Mouse (Mus musculus) embryonic facial prominence, embryonic 12.5 days (tissue): ENCODE data around the gene Adora1. TPM values are rescaled to one million over a fixed set of nuclear protein-coding genes. Genes with fewer than 3 reads are reported as not detected.

Experiments
- ATAC-seq: fragments of 200-750 bp; cut with Nextera tagmentation; 2 replicates; pipeline ENCODE4 v1.8.0; 2017; ENCODE audit not compliant: insufficient number of reproducible peaks, insufficient read depth, low FRiP score, low TSS enrichment
- H3K27ac ChIP-seq: fragments of 300-500 bp; sonication (generic); 2 replicates; pipeline ENCODE4 v1.5.1; 2016; ENCODE audit warnings: mild to moderate bottlenecking
- H3K27me3 ChIP-seq: fragments of 300-500 bp; sonication (generic); 2 replicates; pipeline ENCODE4 v1.6.1; 2016; ENCODE audit warnings: mild to moderate bottlenecking, moderate library complexity
- H3K36me3 ChIP-seq: fragments of 300-500 bp; sonication (generic); 2 replicates; pipeline ENCODE4 v1.6.1; 2016; ENCODE audit warnings: mild to moderate bottlenecking
- H3K4me1 ChIP-seq: fragments of 300-500 bp; sonication (generic); 2 replicates; pipeline ENCODE4 v1.6.1; 2016
- H3K4me2 ChIP-seq: fragments of 300-500 bp; sonication (generic); replicated peaks from 2 replicates; pipeline ENCODE4 v1.6.1; 2016; ENCODE audit warnings: mild to moderate bottlenecking, moderate library complexity
- H3K4me3 ChIP-seq: fragments of 300-500 bp; sonication (generic); 2 replicates; pipeline ENCODE4 v1.5.1; 2016; ENCODE audit warnings: mild to moderate bottlenecking
- H3K9ac ChIP-seq: fragments of 300-500 bp; sonication (generic); 2 replicates; pipeline ENCODE4 v1.6.1; 2016; ENCODE audit warnings: mild to moderate bottlenecking, moderate library complexity
- H3K9me3 ChIP-seq: fragments of 300-500 bp; sonication (generic); 2 replicates; pipeline ENCODE4 v1.6.1; 2016; ENCODE audit warnings: mild to moderate bottlenecking, moderate library complexity
- WGBS: fragments of 180-500 bp; shearing (Covaris S2); methylation state at CpG from one replicate; pipeline ENCODE4 v1.1.7; 2016; 5-methylcytosine and 5-hydroxymethylcytosine counted together
- polyA plus RNA-seq: library from polyadenylated mRNA; unstranded; fragments of >200 nt; fragmentation: Nextera tagmentation; extraction: Ambion mirVana; gene quantifications from 2 replicates; pipeline ENCODE4 v1.2.1, GENCODE M21; 2016

Adora1 gene
- polyA plus RNA-seq, 1 experiment from 2014 or later = 2.1 TPM

GRCm38 (mm10) chr1:134224649-134225227, 10.5 kb downstream of the Adora1 start:
- no peaks in the 10 kb centered on the region for H3K4me1 ChIP-seq
- no peak overlapping the region for H3K9ac ChIP-seq
- no peak overlapping the region for H3K27ac ChIP-seq
- no peaks in the 10 kb centered on the region for H3K9me3 ChIP-seq
- no peak overlapping the region for H3K4me3 ChIP-seq
- H3K36me3 ChIP-seq = no peaks in the 10 kb centered on the region
- whole genome bisulfite sequencing = 86% methylated on average over 12 of the region's 12 CpGs
- no peaks in the 10 kb centered on the region for H3K27me3 ChIP-seq
- no peak for ATAC-seq
- no peak overlapping the region for H3K4me2 ChIP-seq

- WGBS = 57% methylated on average over 8 of the region's 8 CpGs
- no peak overlapping the region for H3K27ac ChIP-seq
- no peaks in the 10 kb centered on the region for H3K27me3 ChIP-seq
- no peak overlapping the region for H3K4me3 ChIP-seq
- H3K4me2 ChIP-seq = no peak overlapping the region
- H3K36me3 ChIP-seq = no peaks in the 10 kb centered on the region
- no peaks in the 10 kb centered on the region for H3K9me3 ChIP-seq
- H3K9ac ChIP-seq = no peak overlapping the region
- ATAC-seq = no peak
- H3K4me1 ChIP-seq = 0 out of 2 replicates have a peak, but pooled peaks cover under 1% of the 10 kb centered on the region
Observed at GRCm38 (mm10) chr1:134222122-134223055, 12.8 kb downstream of the Adora1 start.

GRCm38 (mm10) chr1:134221172-134221571, 14.1 kb downstream of the Adora1 start:
- 89% methylated on average over 1 of the region's 1 CpGs for WGBS

GRCm38 (mm10) chr1:134219608-134220007, 15.6 kb downstream of the Adora1 start:
- no peak overlapping the region for H3K4me3 ChIP-seq
- no peak overlapping the region for H3K4me2 ChIP-seq
- no peaks in the 10 kb centered on the region for H3K36me3 ChIP-seq
- H3K9me3 ChIP-seq = no peaks in the 10 kb centered on the region
- 80% methylated on average over 5 of the region's 5 CpGs for WGBS
- ATAC-seq = no peak
- H3K27ac ChIP-seq = no peak overlapping the region
- H3K27me3 ChIP-seq = no peaks in the 10 kb centered on the region
- no peak overlapping the region for H3K9ac ChIP-seq
- H3K4me1 ChIP-seq = 0 out of 2 replicates have a peak, but pooled peaks cover 5% of the 10 kb centered on the region

More at GRCm38 (mm10) chr1:134221172-134221571, 14.1 kb downstream of the Adora1 start:
- Histone ChIP-seq H3K36me3 (no peaks in the 10 kb centered on the region), H3K27me3 (no peaks in the 10 kb centered on the region), H3K9ac (no peak overlapping the region), H3K4me1 (0 out of 2 replicates have a peak, but pooled peaks cover 5% of the 10 kb centered on the region), H3K27ac (no peak overlapping the region), H3K4me3 (no peak overlapping the region), H3K9me3 (no peaks in the 10 kb centered on the region), H3K4me2 (no peak overlapping the region)
- no peak for ATAC-seq

GRCm38 (mm10) chr1:134217942-134218341, 17.3 kb downstream of the Adora1 start:
- Histone ChIP-seq H3K27me3 (no peaks in the 10 kb centered on the region), H3K9ac (no peak overlapping the region), H3K36me3 (no peaks in the 10 kb centered on the region), H3K9me3 (no peaks in the 10 kb centered on the region), H3K4me1 (0 out of 2 replicates have a peak, but pooled peaks cover 5% of the 10 kb centered on the region), H3K27ac (no peak overlapping the region), H3K4me3 (no peak overlapping the region), H3K4me2 (no peak overlapping the region)
- WGBS = 75% methylated on average over 3 of the region's 3 CpGs
- no peak for ATAC-seq

- Histone ChIP-seq H3K27ac (no peak overlapping the region), H3K4me3 (no peak overlapping the region), H3K27me3 (no peaks in the 10 kb centered on the region), H3K4me2 (no peak overlapping the region), H3K36me3 (no peaks in the 10 kb centered on the region), H3K9me3 (no peaks in the 10 kb centered on the region), H3K4me1 (peaks cover 6% of the 10 kb centered on the region; the same call in 1 of the 2 replicates), H3K9ac (no peak overlapping the region)
- no peak for ATAC-seq
- WGBS = 67% methylated on average over 12 of the region's 12 CpGs
Observed at GRCm38 (mm10) chr1:134217028-134217481, 18.2 kb downstream of the Adora1 start.

GRCm38 (mm10) chr1:134216629-134216971, 18.6 kb downstream of the Adora1 start:
- H3K4me2 ChIP-seq = no peak overlapping the region
- H3K27ac ChIP-seq = no peak overlapping the region
- H3K9me3 ChIP-seq = no peaks in the 10 kb centered on the region
- no peak overlapping the region for H3K4me3 ChIP-seq
- H3K36me3 ChIP-seq = no peaks in the 10 kb centered on the region
- ATAC-seq = no peak
- H3K4me1 ChIP-seq = peaks cover 11% of the 10 kb centered on the region
- 84% methylated on average over 2 of the region's 2 CpGs for WGBS
- H3K9ac ChIP-seq = no peak overlapping the region
- H3K27me3 ChIP-seq = no peaks in the 10 kb centered on the region

- WGBS = 31% methylated on average over 11 of the region's 11 CpGs
- ATAC-seq = no peak
Observed at GRCm38 (mm10) chr1:134215751-134216628, 19.2 kb downstream of the Adora1 start.

GRCm38 (mm10) chr1:134215059-134215458, 20.2 kb downstream of the Adora1 start:
- ATAC-seq = no peak
- no peaks in the 10 kb centered on the region for H3K36me3 ChIP-seq

More at GRCm38 (mm10) chr1:134215751-134216628, 19.2 kb downstream of the Adora1 start:
- H3K36me3 ChIP-seq = no peaks in the 10 kb centered on the region
- no peak overlapping the region for H3K27ac ChIP-seq
- H3K9ac ChIP-seq = no peak overlapping the region
- H3K4me2 ChIP-seq = no peak overlapping the region
- H3K27me3 ChIP-seq = no peaks in the 10 kb centered on the region
- no peaks in the 10 kb centered on the region for H3K9me3 ChIP-seq
- peaks cover 17% of the 10 kb centered on the region for H3K4me1 ChIP-seq
- no peak overlapping the region for H3K4me3 ChIP-seq

GRCm38 (mm10) chr1:134213405-134213804, 21.8 kb downstream of the Adora1 start:
- Histone ChIP-seq H3K36me3 (no peaks in the 10 kb centered on the region), H3K27ac (no peak overlapping the region), H3K4me1 (peaks cover 24% of the 10 kb centered on the region), H3K9me3 (no peaks in the 10 kb centered on the region), H3K4me3 (no peak overlapping the region), H3K4me2 (no peak overlapping the region), H3K9ac (no peak overlapping the region), H3K27me3 (no peaks in the 10 kb centered on the region)
- WGBS = 70% methylated on average over 7 of the region's 7 CpGs
- no peak for ATAC-seq

More at GRCm38 (mm10) chr1:134215059-134215458, 20.2 kb downstream of the Adora1 start:
- no peak overlapping the region for H3K9ac ChIP-seq
- H3K9me3 ChIP-seq = no peaks in the 10 kb centered on the region
- no peak overlapping the region for H3K4me2 ChIP-seq
- H3K27me3 ChIP-seq = no peaks in the 10 kb centered on the region
- peaks cover 24% of the 10 kb centered on the region for H3K4me1 ChIP-seq
- 56% methylated on average over 7 of the region's 7 CpGs for WGBS
- H3K27ac ChIP-seq = no peak overlapping the region
- no peak overlapping the region for H3K4me3 ChIP-seq

GRCm38 (mm10) chr1:134212351-134212750, 22.9 kb downstream of the Adora1 start:
- ATAC-seq = no peak
- no peak overlapping the region for H3K4me2 ChIP-seq
- peaks cover 23% of the 10 kb centered on the region for H3K4me1 ChIP-seq

More at GRCm38 (mm10) chr1:134212351-134212750, 22.9 kb downstream of the Adora1 start:
- Histone ChIP-seq H3K4me3 (no peak overlapping the region), H3K9me3 (no peaks in the 10 kb centered on the region), H3K9ac (no peak overlapping the region), H3K27ac (no peak overlapping the region), H3K27me3 (no peaks in the 10 kb centered on the region), H3K36me3 (no peaks in the 10 kb centered on the region)
- 71% methylated on average over 6 of the region's 6 CpGs for WGBS
